Mouse (Mus musculus) MEL (cell line): ENCODE measurements at regions not wholly inside any gene's neighbourhood (a gene's known extent, or its start where the extent isn't known, plus 50 kb on each side); places are given as distances from the start of the nearest gene placed in this dataset.

Source experiments
- DNase-seq: peaks from one replicate; pipeline ENCODE4 v3.0.0; 2011; ENCODE audit warnings: low read depth, low spot score
- H3K27ac ChIP-seq: 2 replicates; pipeline ENCODE4 v1.5.1; 2012; ENCODE audit warnings: low read depth, mild to moderate bottlenecking, control low read depth, low read length, moderate library complexity; ENCODE audit not compliant: control insufficient read depth
- H3K27me3 ChIP-seq, 2 experiments: fragments of 150-350 bp in 1 of 2; sonication (generic) in 1 of 2; 2 replicates each; pipeline ENCODE4 v1.6.1; 2012; ENCODE audit warnings: low read length in 2 of 2, mild to moderate bottlenecking in 2 of 2, improper control_type of control experiment in 1 of 2, moderate library complexity in 1 of 2; ENCODE audit not compliant: insufficient read depth in 2 of 2, control insufficient read depth in 1 of 2
- H3K36me3 ChIP-seq, 2 experiments: 2 replicates each; pipeline ENCODE4 v1.6.1; 2012 to 2014; ENCODE audit warnings: low read length in 2 of 2, improper control_type of control experiment in 1 of 2, inconsistent platforms in 1 of 2, mild to moderate bottlenecking in 1 of 2; ENCODE audit not compliant: insufficient read depth in 2 of 2, control insufficient read depth in 1 of 2
- H3K4me1 ChIP-seq, 2 experiments: fragments of 150-350 bp in 1 of 2; sonication (generic) in 1 of 2; 2 replicates each; pipeline ENCODE4 v1.6.1; 2012; ENCODE audit warnings: low read length in 2 of 2, improper control_type of control experiment in 1 of 2, mild to moderate bottlenecking in 1 of 2; ENCODE audit not compliant: insufficient read depth in 2 of 2, control insufficient read depth in 1 of 2
- H3K4me3 ChIP-seq, 2 experiments: fragments of 150-350 bp in 1 of 2; sonication (generic) in 1 of 2; 2 replicates each; pipeline ENCODE4 v1.5.1; 2012; ENCODE audit warnings: low read depth in 2 of 2, low read length in 2 of 2, mild to moderate bottlenecking in 2 of 2, moderate library complexity in 2 of 2, control low read depth in 1 of 2, improper control_type of control experiment in 1 of 2; ENCODE audit not compliant: control insufficient read depth in 1 of 2, insufficient read depth in 1 of 2
- H3K79me2 ChIP-seq: 2 replicates; pipeline ENCODE4 v1.6.1; 2012; ENCODE audit warnings: mild to moderate bottlenecking, low read length, moderate library complexity; ENCODE audit not compliant: control insufficient read depth, poor library complexity, insufficient read depth
- H3K9ac ChIP-seq: 2 replicates; pipeline ENCODE4 v1.6.1; 2012; ENCODE audit warnings: low read depth, mild to moderate bottlenecking, control low read depth, low read length, moderate library complexity; ENCODE audit not compliant: control insufficient read depth, poor library complexity, severe bottlenecking
- H3K9me3 ChIP-seq: fragments of 150-350 bp; sonication (generic); replicated peaks from 2 replicates; pipeline ENCODE4 v1.6.1; 2012; ENCODE audit warnings: mild to moderate bottlenecking, low read length, improper control_type of control experiment, moderate library complexity; ENCODE audit not compliant: insufficient read depth
- BHLHE40 ChIP-seq: IDR thresholded peaks from 2 replicates; pipeline ENCODE4 v1.6.1; 2012; ENCODE audit warnings: low read depth, mild to moderate bottlenecking, inconsistent platforms, low read length, improper control_type of control experiment, borderline replicate concordance
- CHD1 ChIP-seq: IDR thresholded peaks from 2 replicates; pipeline ENCODE4 v1.6.1; 2012; ENCODE audit warnings: low read depth, mild to moderate bottlenecking, inconsistent platforms, low read length, improper control_type of control experiment
- CHD2 ChIP-seq: IDR thresholded peaks from 2 replicates; pipeline ENCODE4 v1.6.1; 2011; ENCODE audit warnings: low read length, improper control_type of control experiment
- CTCF ChIP-seq, 3 experiments: IDR thresholded peaks in 2 of 3; conservative IDR thresholded peaks in 1 of 3; 2 replicates each; pipeline ENCODE4 v1.5.1; 2011 to 2012; ENCODE audit warnings: low read length in 3 of 3, low read depth in 2 of 3, mild to moderate bottlenecking in 2 of 3, improper control_type of control experiment in 1 of 3, inconsistent platforms in 1 of 3, mixed read lengths in 1 of 3, moderate library complexity in 1 of 3; ENCODE audit not compliant: control insufficient read depth in 1 of 3, insufficient read depth in 1 of 3, poor library complexity in 1 of 3, severe bottlenecking in 1 of 3
- E2F4 ChIP-seq: IDR thresholded peaks from 2 replicates; pipeline ENCODE4 v1.6.1; 2011; ENCODE audit warnings: low read depth, low read length, improper control_type of control experiment, borderline replicate concordance
- ETS1 ChIP-seq: IDR thresholded peaks from 2 replicates; pipeline ENCODE4 v1.6.1; 2012; ENCODE audit warnings: low read depth, mild to moderate bottlenecking, inconsistent platforms, low read length, improper control_type of control experiment, moderate library complexity
- GABPA ChIP-seq: IDR thresholded peaks from 2 replicates; pipeline ENCODE4 v1.6.1; 2012; ENCODE audit warnings: low read depth, mild to moderate bottlenecking, inconsistent platforms, low read length, improper control_type of control experiment, moderate library complexity
- GATA1 ChIP-seq: IDR thresholded peaks from 2 replicates; pipeline ENCODE4 v1.6.1; 2011; ENCODE audit warnings: low read depth, low read length, improper control_type of control experiment
- HCFC1 ChIP-seq: IDR thresholded peaks from 2 replicates; pipeline ENCODE4 v1.6.1; 2012; ENCODE audit warnings: low read depth, mild to moderate bottlenecking, inconsistent platforms, low read length, improper control_type of control experiment, moderate library complexity
- KAT2A ChIP-seq: conservative IDR thresholded peaks from 2 replicates; pipeline ENCODE4 v1.6.1; 2012; ENCODE audit warnings: low read depth, low read length, improper control_type of control experiment, inconsistent platforms
- MAFK ChIP-seq: IDR thresholded peaks from 2 replicates; pipeline ENCODE4 v1.6.1; 2011; ENCODE audit warnings: low read depth, mild to moderate bottlenecking, low read length, improper control_type of control experiment, borderline replicate concordance
- MAX ChIP-seq: IDR thresholded peaks from 2 replicates; pipeline ENCODE4 v1.6.1; 2011; ENCODE audit warnings: low read length, improper control_type of control experiment
- MEF2A ChIP-seq: IDR thresholded peaks from 2 replicates; pipeline ENCODE4 v1.6.1; 2014; ENCODE audit warnings: low read depth, mild to moderate bottlenecking, inconsistent platforms, low read length, improper control_type of control experiment; ENCODE audit not compliant: poor library complexity, insufficient replicate concordance, severe bottlenecking; ENCODE audit errors: extremely low read depth
- MXI1 ChIP-seq: IDR thresholded peaks from 2 replicates; pipeline ENCODE4 v1.6.1; 2011; ENCODE audit warnings: mild to moderate bottlenecking, low read depth, low read length, improper control_type of control experiment
- MYB ChIP-seq: IDR thresholded peaks from 2 replicates; pipeline ENCODE4 v1.6.1; 2011; ENCODE audit warnings: mild to moderate bottlenecking, low read depth, low read length, improper control_type of control experiment
- MYC ChIP-seq: IDR thresholded peaks from 2 replicates; pipeline ENCODE4 v1.6.1; 2011; ENCODE audit warnings: low read depth, mild to moderate bottlenecking, low read length, improper control_type of control experiment, moderate library complexity
- NELFE ChIP-seq: IDR thresholded peaks from 2 replicates; pipeline ENCODE4 v1.6.1; 2011; ENCODE audit warnings: low read depth, low read length, improper control_type of control experiment
- NRF1 ChIP-seq: IDR thresholded peaks from 2 replicates; pipeline ENCODE4 v1.6.1; 2014; ENCODE audit warnings: low read depth, mild to moderate bottlenecking, inconsistent platforms, low read length, improper control_type of control experiment, moderate library complexity; ENCODE audit not compliant: poor library complexity, insufficient read depth, severe bottlenecking
- POLR2A ChIP-seq, 2 experiments: IDR thresholded peaks; 2 replicates each; pipeline ENCODE4 v1.6.1; 2011 to 2012; ENCODE audit warnings: low read length in 2 of 2, mild to moderate bottlenecking in 2 of 2, control low read depth in 1 of 2, improper control_type of control experiment in 1 of 2, low read depth in 1 of 2, moderate library complexity in 1 of 2; ENCODE audit not compliant: control insufficient read depth in 1 of 2, insufficient read depth in 1 of 2, poor library complexity in 1 of 2
- POLR2AphosphoS2 ChIP-seq: IDR thresholded peaks from 2 replicates; pipeline ENCODE4 v1.6.1; 2011; ENCODE audit warnings: low read length, improper control_type of control experiment
- POLR2AphosphoS5 ChIP-seq: IDR thresholded peaks from 2 replicates; pipeline ENCODE4 v1.6.1; 2012; ENCODE audit warnings: low read depth, borderline replicate concordance, mild to moderate bottlenecking, inconsistent platforms, low read length, moderate library complexity, mixed read lengths
- RAD21 ChIP-seq: IDR thresholded peaks from 2 replicates; pipeline ENCODE4 v1.6.1; 2011; ENCODE audit warnings: mild to moderate bottlenecking, low read depth, low read length, improper control_type of control experiment
- RCOR1 ChIP-seq: IDR thresholded peaks from 2 replicates; pipeline ENCODE4 v1.6.1; 2012; ENCODE audit warnings: low read depth, mild to moderate bottlenecking, inconsistent platforms, low read length, improper control_type of control experiment
- SMC3 ChIP-seq: IDR thresholded peaks from 2 replicates; pipeline ENCODE4 v1.6.1; 2011; ENCODE audit warnings: low read depth, low read length, improper control_type of control experiment
- TAL1 ChIP-seq: IDR thresholded peaks from 2 replicates; pipeline ENCODE4 v1.6.1; 2012; ENCODE audit warnings: mild to moderate bottlenecking, inconsistent platforms, low read length, moderate library complexity, mixed read lengths
- TCF12 ChIP-seq: IDR thresholded peaks from 2 replicates; pipeline ENCODE4 v1.6.1; 2014; ENCODE audit warnings: low read depth, mild to moderate bottlenecking, inconsistent platforms, low read length, improper control_type of control experiment, moderate library complexity
- USF1 ChIP-seq: IDR thresholded peaks from 2 replicates; pipeline ENCODE4 v1.6.1; 2014; ENCODE audit warnings: low read depth, mild to moderate bottlenecking, inconsistent platforms, low read length, improper control_type of control experiment, moderate library complexity
- USF2 ChIP-seq, 2 experiments: IDR thresholded peaks; 2 replicates each; pipeline ENCODE4 v1.6.1; 2011 to 2012; ENCODE audit warnings: improper control_type of control experiment in 2 of 2, low read length in 2 of 2, borderline replicate concordance in 1 of 2, inconsistent platforms in 1 of 2, low read depth in 1 of 2, mild to moderate bottlenecking in 1 of 2; ENCODE audit not compliant: insufficient read depth in 1 of 2
- ZC3H11A ChIP-seq: IDR thresholded peaks from 2 replicates; pipeline ENCODE4 v1.6.1; 2012; ENCODE audit warnings: low read depth, mild to moderate bottlenecking, inconsistent platforms, low read length, improper control_type of control experiment
- ZKSCAN1 ChIP-seq: IDR thresholded peaks from 2 replicates; pipeline ENCODE4 v1.6.1; 2012; ENCODE audit warnings: low read depth, mild to moderate bottlenecking, inconsistent platforms, low read length, improper control_type of control experiment, moderate library complexity
- ZNF384 ChIP-seq: IDR thresholded peaks from 2 replicates; pipeline ENCODE4 v1.6.1; 2012; ENCODE audit warnings: low read depth, mild to moderate bottlenecking, inconsistent platforms, low read length, improper control_type of control experiment

GRCm38 (mm10) chr9:117903025-117903424, 137.3 kb upstream of the Azi2 start:
- H3K9me3 ChIP-seq: no peaks in the 10 kb centered on the region
- H3K36me3 ChIP-seq: no peaks in the 10 kb centered on the region
- no peak overlapping the region for H3K27ac ChIP-seq
- H3K79me2 ChIP-seq: no peaks in the 10 kb centered on the region
- no peak overlapping the region for H3K4me3 ChIP-seq
- H3K4me1 ChIP-seq: no peaks in the 10 kb centered on the region
- TF ChIP-seq MAFK (no peak), RCOR1 (no peak), RAD21 (peak; percentile 75), CTCF (IDR thresholded peaks at IDR 0.05 in 2 of 3, conservative IDR thresholded peaks at IDR 0.05 in 1 of 3; ENCODE audit: control insufficient read depth in 1 of 3, insufficient read depth in 1 of 3, low read depth in 2 of 3, low read length in 3 of 3, poor library complexity in 1 of 3, severe bottlenecking in 1 of 3) (peak in 2 of 3 experiments; percentile 56 to 70; a peak in 4 of 6 replicates), GATA1 (no peak), GABPA (no peak), MEF2A (no peak), KAT2A (no peak), ETS1 (no peak), ZNF384 (no peak), CHD1 (no peak), TCF12 (no peak), CHD2 (no peak), NRF1 (no peak), ZC3H11A (peak; percentile 64), SMC3 (peak; percentile 74), MXI1 (no peak), E2F4 (no peak), POLR2AphosphoS5 (no peak), ZKSCAN1 (no peak), HCFC1 (no peak), TAL1 (no peak), POLR2A (IDR thresholded peaks at IDR 0.05; ENCODE audit: control insufficient read depth in 1 of 2, insufficient read depth in 1 of 2, low read depth in 1 of 2, low read length in 2 of 2, poor library complexity in 1 of 2) (no peak), POLR2AphosphoS2 (no peak), MYB (no peak), USF1 (no peak), MYC (no peak), USF2 (IDR thresholded peaks at IDR 0.05; ENCODE audit: borderline replicate concordance in 1 of 2, insufficient read depth in 1 of 2, low read depth in 1 of 2, low read length in 2 of 2) (no peak), MAX (no peak), NELFE (no peak), BHLHE40 (no peak)
- H3K9ac ChIP-seq: no peak overlapping the region
- DNase-seq: peak; percentile 53
- no peaks in the 10 kb centered on the region for H3K27me3 ChIP-seq
